Mouse (Mus musculus): ENCODE data around the gene Il3. TPM values are rescaled to one million over a fixed set of nuclear protein-coding genes. Genes with fewer than 3 reads are reported as not detected.

The Il3 gene
- total RNA-seq, 2 experiments from 2014 or later, result not detected

DNA sequence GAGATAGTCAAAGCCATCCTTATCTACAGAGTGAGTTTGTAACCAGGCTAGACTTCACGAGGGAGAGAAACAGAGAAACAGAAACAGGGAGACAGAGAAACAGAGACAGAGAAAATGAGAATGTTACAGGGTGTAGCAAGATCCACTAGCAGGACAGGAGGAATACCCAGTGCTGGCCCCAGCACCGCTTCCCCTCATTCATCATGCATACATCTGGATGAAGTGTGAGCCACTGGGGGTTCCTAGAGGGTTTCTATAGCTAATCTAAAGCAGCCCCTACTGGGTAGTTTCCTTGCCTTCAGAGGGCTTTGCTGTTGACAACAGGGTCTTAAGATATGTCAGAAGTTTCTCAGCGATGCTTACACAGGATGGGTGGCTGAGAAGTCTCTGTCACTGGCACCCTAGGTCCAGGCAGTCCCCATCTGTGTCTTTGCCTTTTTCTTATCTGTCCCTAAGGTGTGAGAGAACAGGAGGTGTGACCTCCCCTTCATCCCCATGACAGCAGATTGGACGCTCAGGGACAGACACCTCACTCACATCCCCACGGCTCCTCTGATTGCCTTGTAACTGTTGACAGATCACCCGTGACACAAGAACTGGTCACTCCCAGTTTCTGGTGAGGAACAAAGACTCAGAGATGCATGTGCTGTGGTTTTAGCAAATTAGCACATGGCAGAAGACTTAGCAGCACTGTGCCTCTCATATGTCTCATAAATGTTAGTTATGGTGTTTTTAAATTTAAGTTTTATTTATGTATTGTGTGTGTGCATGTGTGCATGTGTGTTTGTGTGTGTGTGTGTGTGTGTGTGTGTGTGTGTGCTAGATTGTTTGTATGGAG lies 47.0 kb downstream of the Il3 start:
- intact Hi-C loops (cut with DNase I), result no loop called here
- DNase-seq, result no peak

GRCm38 (mm10) chr11:54219191-54219590 lies 47.9 kb downstream of the Il3 start:
- intact Hi-C loops (cut with DNase I), result no loop called here
- no peak for DNase-seq

- peak; percentile 27 for DNase-seq
- intact Hi-C loops (cut with DNase I), result no loop called here
These were observed 49.7 kb downstream of the Il3 start for GRCm38 (mm10) chr11:54217384-54217783.

DNA sequence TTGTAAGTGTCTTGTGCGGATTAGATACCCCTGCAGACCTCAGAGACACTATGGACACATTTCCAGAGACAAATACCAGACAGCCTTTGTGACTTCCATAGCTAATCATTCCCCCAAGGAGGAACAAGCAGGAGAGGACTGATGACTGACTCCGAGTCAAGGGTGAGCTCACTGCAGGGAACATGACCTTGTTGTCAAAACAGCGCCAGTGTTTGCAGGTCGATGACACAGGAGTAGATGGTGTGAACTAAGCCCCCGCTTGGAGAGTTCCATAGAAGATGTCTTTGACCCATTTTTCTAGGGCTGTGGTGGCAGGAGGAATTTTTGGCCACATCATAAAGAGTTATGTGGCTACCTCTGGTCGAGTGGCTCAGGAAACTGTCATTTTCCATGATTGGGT lies 51.0 kb downstream of the Il3 start:
- intact Hi-C loops (cut with DNase I), result no loop called here
- no peak for DNase-seq

Other genes starting within 250 kb of the Il3 start
- gene Slc22a4, start 239.2 kb downstream of the Il3 start, total RNA-seq (2021), result 1 to 10 TPM; 4.0 to 4.7 TPM
- 10 to 100 TPM; 11.9 to 13.5 TPM for gene Pdlim4, start 198.3 kb downstream of the Il3 start, total RNA-seq (2021)
- 10 to 100 TPM; 14.4 to 15.7 TPM for gene P4ha2, start 167.2 kb downstream of the Il3 start, total RNA-seq (2021)
- gene Csf2, start 17.6 kb downstream of the Il3 start, total RNA-seq (2021), result not detected
- gene Acsl6, start 36.5 kb upstream of the Il3 start, total RNA-seq (2021), result 10 to 100 TPM; 89.8 to 95.8 TPM
- not detected for gene Meikin, start 103.4 kb upstream of the Il3 start, total RNA-seq (2021)
- 10 to 100 TPM; 19.2 to 19.5 TPM for gene Fnip1, start 170.9 kb upstream of the Il3 start, total RNA-seq (2021)